Mouse (Mus musculus) frontal cortex, postnatal 10 days (tissue): ENCODE measurements at regions not wholly inside any gene's neighbourhood (a gene's known extent, or its start where the extent isn't known, plus 50 kb on each side); places are given as distances from the start of the nearest gene placed in this dataset.

Experiments used
- DNase-seq, 2 experiments: peaks; one replicate each; pipeline ENCODE4 v3.0.0; 2022; ENCODE audit warnings: low spot score in 2 of 2, mixed read lengths in 1 of 2

DNA sequence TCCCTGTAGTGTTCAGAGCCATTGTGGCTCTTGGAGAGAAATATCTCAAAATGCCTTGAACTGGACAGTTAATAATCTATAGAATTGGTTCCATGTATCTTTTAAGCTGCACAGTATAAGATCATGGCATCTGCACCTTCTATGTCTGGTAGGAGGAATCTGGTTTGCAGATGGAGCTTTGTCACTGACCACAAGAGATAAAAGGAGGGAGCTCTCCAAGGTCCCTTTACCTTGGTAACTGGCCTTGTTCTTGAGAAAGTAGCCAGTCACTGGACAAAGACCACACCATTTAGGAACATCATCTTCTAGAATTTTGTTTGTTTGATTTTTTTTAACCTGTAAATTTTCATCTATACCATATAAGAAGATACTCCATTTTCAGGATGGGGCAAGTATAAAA lies 52.5 kb upstream of the Plcb4 start:
- no peak for DNase-seq
